Mouse (Mus musculus): Measurements from ENCODE around the gene S100a1.

DNA sequence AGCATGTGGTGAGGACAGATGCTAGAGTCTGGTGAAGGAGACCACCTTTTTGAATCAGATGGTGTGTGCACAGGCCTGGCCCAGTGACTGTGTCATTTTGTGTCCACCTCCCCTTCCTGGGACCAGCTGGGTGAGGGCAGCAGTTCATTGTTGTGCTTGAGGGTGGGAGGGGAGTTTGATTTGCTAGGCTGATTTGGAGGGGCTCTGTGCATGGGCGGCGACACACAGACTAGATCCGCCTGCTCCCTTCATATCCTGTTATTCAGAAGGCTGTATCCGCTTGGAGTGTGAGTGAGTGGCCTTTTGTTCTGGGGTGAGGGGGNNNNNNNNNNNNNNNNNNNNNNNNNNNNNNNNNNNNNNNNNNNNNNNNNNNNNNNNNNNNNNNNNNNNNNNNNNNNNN is 26.7 kb upstream of the S100a1 start:
- TF ChIP-seq CTCF (IDR thresholded peaks at IDR 0.05; ENCODE audit: insufficient read depth, low read depth, low read length) (no peak), POLR2A (IDR thresholded peaks at IDR 0.05; ENCODE audit: insufficient read depth, low read depth, low read length) (no peak)

Data from olfactory bulb, adult 2 months (tissue).